Mouse (Mus musculus) CH12.LX (cell line): ENCODE data around the gene Npb. TPM values are rescaled to one million over a fixed set of nuclear protein-coding genes. Genes with fewer than 3 reads are reported as not detected.
A peak's percentile ranks its signal among the peaks of the same experiment; 100 is the strongest.

Source experiments
- DNase-seq: peaks from one replicate; pipeline ENCODE4 v3.0.0-alpha.2; 2013; ENCODE audit errors: extremely low read depth
- H3K27ac ChIP-seq: 2 replicates; pipeline ENCODE4 v1.5.1; 2012; ENCODE audit warnings: low read depth, mild to moderate bottlenecking, control low read depth, moderate library complexity; ENCODE audit not compliant: insufficient read depth
- H3K27me3 ChIP-seq: replicated peaks from 2 replicates; pipeline ENCODE3; 2012; ENCODE audit warnings: inconsistent platforms
- H3K36me3 ChIP-seq, 2 experiments: replicated peaks in 1 of 2; 2 replicates each; pipeline versions ENCODE3 to v1.6.1; 2012; ENCODE audit warnings: inconsistent platforms in 1 of 2, low read length in 1 of 2, mild to moderate bottlenecking in 1 of 2, mixed read lengths in 1 of 2, moderate library complexity in 1 of 2; ENCODE audit not compliant: control insufficient read depth in 1 of 2, insufficient read depth in 1 of 2
- H3K4me1 ChIP-seq, 2 experiments: 2 replicates each; pipeline ENCODE4 v1.6.1; 2012; ENCODE audit warnings: inconsistent platforms in 1 of 2, moderate library complexity in 1 of 2; ENCODE audit not compliant: insufficient read depth in 2 of 2, control insufficient read depth in 1 of 2
- H3K4me2 ChIP-seq: 2 replicates; pipeline ENCODE4 v1.6.1; 2012; ENCODE audit warnings: low read depth, mild to moderate bottlenecking, control low read depth; ENCODE audit not compliant: poor library complexity, insufficient read depth, severe bottlenecking
- H3K4me3 ChIP-seq, 3 experiments: fragments of 150-350 bp in 1 of 3; sonication (generic) in 1 of 3; replicated peaks in 1 of 3; 2 replicates each; pipeline versions ENCODE3 to v1.5.1; 2011 to 2012; ENCODE audit warnings: low read depth in 2 of 3, low read length in 2 of 3, mild to moderate bottlenecking in 2 of 3, moderate library complexity in 2 of 3, control low read depth in 1 of 3, improper control_type of control experiment in 1 of 3, inconsistent platforms in 1 of 3, mixed read lengths in 1 of 3; ENCODE audit not compliant: poor library complexity in 1 of 3
- H3K79me2 ChIP-seq: replicated peaks from 2 replicates; pipeline ENCODE4 v1.6.1; 2012; ENCODE audit warnings: mild to moderate bottlenecking, moderate library complexity; ENCODE audit not compliant: control insufficient read depth, poor library complexity, insufficient read depth, severe bottlenecking; ENCODE audit errors: extremely low read depth
- H3K9ac ChIP-seq: 2 replicates; pipeline ENCODE4 v1.6.1; 2012; ENCODE audit warnings: low read depth, mild to moderate bottlenecking, control low read depth, moderate library complexity; ENCODE audit not compliant: insufficient read depth
- H3K9me3 ChIP-seq: replicated peaks from 2 replicates; pipeline ENCODE3; 2012; ENCODE audit warnings: low read length, inconsistent platforms, mixed read lengths
- BHLHE40 ChIP-seq: IDR thresholded peaks from 2 replicates; pipeline ENCODE4 v1.6.1; 2011; ENCODE audit warnings: mild to moderate bottlenecking, low read depth, low read length, improper control_type of control experiment
- CHD1 ChIP-seq: IDR thresholded peaks from 2 replicates; pipeline ENCODE4 v1.6.1; 2012; ENCODE audit warnings: low read depth, low read length, improper control_type of control experiment, inconsistent platforms
- CHD2 ChIP-seq: IDR thresholded peaks from 2 replicates; pipeline ENCODE4 v1.6.1; 2011; ENCODE audit warnings: low read length, improper control_type of control experiment
- CTCF ChIP-seq, 2 experiments: IDR thresholded peaks in 1 of 2; conservative IDR thresholded peaks in 1 of 2; 2 replicates each; pipeline ENCODE4 v1.5.1; 2011 to 2012; ENCODE audit warnings: low read depth in 2 of 2, low read length in 2 of 2, improper control_type of control experiment in 1 of 2, inconsistent platforms in 1 of 2, mild to moderate bottlenecking in 1 of 2, moderate library complexity in 1 of 2
- E2F4 ChIP-seq: IDR thresholded peaks from 2 replicates; pipeline ENCODE4 v1.6.1; 2011; ENCODE audit warnings: low read depth, low read length, improper control_type of control experiment; ENCODE audit not compliant: insufficient replicate concordance
- ELF1 ChIP-seq: IDR thresholded peaks from 2 replicates; pipeline ENCODE4 v1.6.1; 2014; ENCODE audit warnings: low read depth, mild to moderate bottlenecking, inconsistent platforms, low read length, improper control_type of control experiment
- EP300 ChIP-seq: IDR thresholded peaks from 2 replicates; pipeline ENCODE4 v1.6.1; 2011; ENCODE audit warnings: low read length, improper control_type of control experiment
- ETS1 ChIP-seq: conservative IDR thresholded peaks from 2 replicates; pipeline ENCODE4 v1.6.1; 2012; ENCODE audit warnings: low read depth, mild to moderate bottlenecking, inconsistent platforms, low read length, improper control_type of control experiment, moderate library complexity
- GABPA ChIP-seq: IDR thresholded peaks from 2 replicates; pipeline ENCODE4 v1.6.1; 2012; ENCODE audit warnings: low read depth, low read length, improper control_type of control experiment, inconsistent platforms; ENCODE audit not compliant: insufficient replicate concordance
- IRF4 ChIP-seq: IDR thresholded peaks from 2 replicates; pipeline ENCODE4 v1.6.1; 2014; ENCODE audit warnings: low read depth, mild to moderate bottlenecking, inconsistent platforms, low read length, improper control_type of control experiment
- JUN ChIP-seq: IDR thresholded peaks from 2 replicates; pipeline ENCODE4 v1.6.1; 2011; ENCODE audit warnings: low read depth, mild to moderate bottlenecking, low read length, improper control_type of control experiment, moderate library complexity; ENCODE audit not compliant: insufficient read depth
- JUND ChIP-seq: conservative IDR thresholded peaks from 2 replicates; pipeline ENCODE4 v1.6.1; 2011; ENCODE audit warnings: low read depth, low read length, improper control_type of control experiment
- KAT2A ChIP-seq: IDR thresholded peaks from 2 replicates; pipeline ENCODE4 v1.6.1; 2012; ENCODE audit warnings: low read length, improper control_type of control experiment, inconsistent platforms; ENCODE audit not compliant: insufficient replicate concordance
- MAFK ChIP-seq: IDR thresholded peaks from 2 replicates; pipeline ENCODE4 v1.6.1; 2011; ENCODE audit warnings: low read length, improper control_type of control experiment; ENCODE audit not compliant: insufficient replicate concordance
- MAX ChIP-seq: IDR thresholded peaks from 2 replicates; pipeline ENCODE4 v1.6.1; 2011; ENCODE audit warnings: low read length, improper control_type of control experiment
- MAZ ChIP-seq: IDR thresholded peaks from 2 replicates; pipeline ENCODE4 v1.6.1; 2012; ENCODE audit warnings: low read depth, mild to moderate bottlenecking, inconsistent platforms, low read length, improper control_type of control experiment, moderate library complexity
- MEF2A ChIP-seq: IDR thresholded peaks from 2 replicates; pipeline ENCODE4 v1.6.1; 2014; ENCODE audit warnings: low read depth, mild to moderate bottlenecking, inconsistent platforms, low read length, improper control_type of control experiment, borderline replicate concordance
- MXI1 ChIP-seq: IDR thresholded peaks from 2 replicates; pipeline ENCODE4 v1.6.1; 2011; ENCODE audit warnings: mild to moderate bottlenecking, low read depth, low read length, improper control_type of control experiment
- MYC ChIP-seq: IDR thresholded peaks from 2 replicates; pipeline ENCODE4 v1.6.1; 2011; ENCODE audit warnings: low read depth, mild to moderate bottlenecking, improper control_type of control experiment, low read length
- NRF1 ChIP-seq: IDR thresholded peaks from 2 replicates; pipeline ENCODE4 v1.6.1; 2014; ENCODE audit warnings: low read depth, mild to moderate bottlenecking, inconsistent platforms, low read length, improper control_type of control experiment, moderate library complexity
- PAX5 ChIP-seq: IDR thresholded peaks from 2 replicates; pipeline ENCODE4 v1.6.1; 2012; ENCODE audit warnings: low read length, inconsistent platforms, mixed read lengths
- POLR2A ChIP-seq: IDR thresholded peaks from 2 replicates; pipeline ENCODE4 v1.6.1; 2011; ENCODE audit warnings: low read depth, mild to moderate bottlenecking, improper control_type of control experiment, low read length
- RAD21 ChIP-seq: IDR thresholded peaks from 2 replicates; pipeline ENCODE4 v1.6.1; 2011; ENCODE audit warnings: low read depth, mild to moderate bottlenecking, low read length, improper control_type of control experiment, moderate library complexity
- RCOR1 ChIP-seq: conservative IDR thresholded peaks from 2 replicates; pipeline ENCODE4 v1.6.1; 2012; ENCODE audit warnings: low read depth, mild to moderate bottlenecking, inconsistent platforms, low read length, improper control_type of control experiment
- SMC3 ChIP-seq: IDR thresholded peaks from 2 replicates; pipeline ENCODE4 v1.6.1; 2011; ENCODE audit warnings: low read depth, low read length, improper control_type of control experiment
- TBP ChIP-seq: conservative IDR thresholded peaks from 2 replicates; pipeline ENCODE4 v1.6.1; 2011; ENCODE audit warnings: low read depth, low read length, improper control_type of control experiment
- TCF12 ChIP-seq: IDR thresholded peaks from 2 replicates; pipeline ENCODE4 v1.6.1; 2014; ENCODE audit warnings: low read depth, mild to moderate bottlenecking, inconsistent platforms, low read length, improper control_type of control experiment
- UBTF ChIP-seq: IDR thresholded peaks from 2 replicates; pipeline ENCODE4 v1.6.1; 2012; ENCODE audit warnings: low read depth, mild to moderate bottlenecking, inconsistent platforms, low read length, improper control_type of control experiment, moderate library complexity
- USF1 ChIP-seq: IDR thresholded peaks from 2 replicates; pipeline ENCODE4 v1.6.1; 2014; ENCODE audit warnings: low read depth, mild to moderate bottlenecking, inconsistent platforms, low read length, improper control_type of control experiment
- ZKSCAN1 ChIP-seq: IDR thresholded peaks from 2 replicates; pipeline ENCODE4 v1.6.1; 2012; ENCODE audit warnings: low read depth, inconsistent platforms, low read length, improper control_type of control experiment, borderline replicate concordance
- ZMIZ1 ChIP-seq: IDR thresholded peaks from 2 replicates; pipeline ENCODE4 v1.6.1; 2012; ENCODE audit warnings: low read depth, mild to moderate bottlenecking, inconsistent platforms, low read length, improper control_type of control experiment
- ZNF384 ChIP-seq: IDR thresholded peaks from 2 replicates; pipeline ENCODE4 v1.6.1; 2012; ENCODE audit warnings: low read depth, low read length, improper control_type of control experiment, inconsistent platforms
- dilution Hi-C: fragments of 300-500 bp; cut with MboI; formaldehyde crosslinking; loops from 2 replicates; pipeline ENCODE4 v1.14.3; 2020; ENCODE audit warnings: low sequenced_read_pairs; ENCODE audit not compliant: extremely low pct_unique_long_range_greater_than_20kb, extremely low pct_ligation_motif_present
- in situ Hi-C: fragments of 300-500 bp; cut with MboI; formaldehyde crosslinking; loops from 3 replicates; pipeline ENCODE4 v1.14.3; 2019; ENCODE audit warnings: low sequenced_read_pairs, low pct_ligation_motif_present, low pct_unique_long_range_greater_than_20kb, mixed read lengths
- polyA plus RNA-seq: library from polyadenylated mRNA; unstranded; fragments of >175 nt; gene quantifications from 2 replicates; pipeline ENCODE4 v1.2.1, GENCODE M21; 2012; ENCODE audit warnings: low read depth; ENCODE audit not compliant: insufficient read length
- total RNA-seq, 2 experiments: library from RNA; depleted of rRNA; stranded (reverse); fragments of 300-350 nt in 1 of 2; fragments of >200 nt in 1 of 2; gene quantifications; 2 replicates each; pipeline ENCODE4 v1.2.3; 2012 to 2014

Npb gene
- total and polyA plus RNA-seq, 3 experiments = 0.55 to 1.3 TPM; not detected in 1

- TF ChIP-seq MAZ (0 out of 2 replicates have a peak, but pooled peaks have one; percentile 31), KAT2A (0 out of 2 replicates have a peak, but pooled peaks have one; percentile 52), NRF1 (peak; percentile 86), GABPA (no peak), CHD1 (no peak), RCOR1 (0 out of 2 replicates have a peak, but pooled peaks have one; percentile 13), JUND (no peak), IRF4 (peak; percentile 68; the same call in 1 of the 2 replicates), SMC3 (no peak), ZMIZ1 (peak; percentile 99), MAFK (no peak), ZKSCAN1 (no peak), UBTF (no peak), ELF1 (peak; percentile 95), ZNF384 (no peak), EP300 (no peak), POLR2A (peak; percentile 99), MAX (peak; percentile 88), RAD21 (no peak), USF1 (no peak; the same call in 1 of the 2 replicates), BHLHE40 (peak; percentile 99), MEF2A (peak; percentile 28; the same call in 1 of the 2 replicates)
- TF ChIP-seq, all 38 proteins: peak for 21
These were observed 35.3 kb upstream of the Npb start, which contains the start of gene P4hb (continued) for GRCm38 (mm10) chr11:120572752-120573584.

GRCm38 (mm10) chr11:120573585-120574277, 34.5 kb upstream of the Npb start:
- dilution Hi-C loops = no loop called here
- Histone ChIP-seq H3K9ac (peak overlapping the region; percentile 98), H3K36me3 (peaks cover 36 to 48% of the 10 kb centered on the region in 2 experiments), H3K27ac (peak overlapping the region; percentile 92), H3K4me3 (peak overlapping the region; percentile 81 to 93 (median 93)), H3K9me3 (no peaks in the 10 kb centered on the region), H3K27me3 (no peaks in the 10 kb centered on the region), H3K79me2 (peaks cover 34% of the 10 kb centered on the region), H3K4me1 (peaks cover 8 to 58% of the 10 kb centered on the region in 2 experiments), H3K4me2 (peak overlapping the region; percentile 75)
- DNase-seq = peak; percentile 74
- in situ Hi-C loops = no loop called here
- no peak for TF ChIP-seq MEF2A
- no peak for TF ChIP-seq RCOR1
- no peak for TF ChIP-seq TCF12
- no peak for TF ChIP-seq MAZ
- TF ChIP-seq MAX = peak; percentile 75; the same call in 1 of the 2 replicates
- TF ChIP-seq CHD1 = peak; percentile 93
- peak; percentile 2; the same call in 1 of the 2 replicates for TF ChIP-seq ZMIZ1
- no peak for TF ChIP-seq MAFK
- TF ChIP-seq BHLHE40 = no peak
- peak; percentile 96 for TF ChIP-seq MYC
- TF ChIP-seq CHD2 = peak; percentile 9; the same call in 1 of the 2 replicates
- peak; percentile 87 for TF ChIP-seq JUN
- peak; percentile 51 for TF ChIP-seq EP300
- peak; percentile 91 for TF ChIP-seq JUND
- no peak for TF ChIP-seq PAX5
- peak; percentile 47; the same call in 1 of the 2 replicates for TF ChIP-seq TBP
- 0 out of 2 replicates have a peak, but pooled peaks have one; percentile 25 for TF ChIP-seq E2F4
- TF ChIP-seq MXI1 = peak; percentile 64
- TF ChIP-seq ETS1 = peak; percentile 77
- no peak for TF ChIP-seq NRF1
- no peak for TF ChIP-seq KAT2A
- no peak for TF ChIP-seq CTCF (conservative IDR thresholded peaks at IDR 0.05 in 1 of 2, IDR thresholded peaks at IDR 0.05 in 1 of 2; ENCODE audit: low read depth in 2 of 2, low read length in 2 of 2)
